13 mouse cellular contexts compared by ENCODE assay signal in the genomic region with DNA sequence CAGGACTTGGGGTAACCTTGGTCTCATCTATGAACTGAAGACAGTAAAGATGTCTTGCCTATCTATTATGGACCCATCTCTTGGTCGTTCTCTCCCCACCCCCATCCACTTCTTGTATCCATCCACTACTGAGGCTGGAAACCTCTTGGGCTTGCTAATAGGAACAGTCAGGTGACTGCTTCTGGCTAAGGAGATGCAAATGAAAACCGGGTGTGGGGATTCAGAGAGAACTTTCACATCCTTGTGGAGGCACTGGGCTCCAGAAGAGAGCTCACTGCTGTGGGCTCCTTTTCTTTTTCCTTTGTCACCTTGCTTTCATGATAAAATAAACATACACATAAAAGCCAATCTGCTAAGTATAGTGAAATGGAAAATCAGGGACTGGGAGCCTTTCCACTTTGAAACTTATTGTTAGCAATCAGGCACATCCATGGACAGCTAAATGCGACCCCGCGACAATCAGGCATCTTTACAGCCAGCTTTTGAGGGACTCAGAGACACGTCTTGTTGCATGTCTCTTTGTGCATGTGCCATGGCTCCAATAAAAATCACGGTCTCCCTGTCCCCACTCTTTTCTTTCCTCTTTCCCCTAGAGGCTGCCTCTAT.
"Had no signal": no experiment of that assay in that cellular context is flagged by ENCODE, and none has a peak within 500 bp of the region (broad histone marks: within the 10 kb centered on the region; RNA-seq: fewer than 3 reads in every experiment).

No protein-coding gene starts in this region.

- H3K4me2 ChIP-seq: limb, embryonic 12.5 days; liver, embryonic 13.5 days; neural tube, embryonic 12.5 days had no signal

- H3K36me3 ChIP-seq: limb, embryonic 12.5 days; liver, embryonic 13.5 days; midbrain, embryonic 10.5 days; neural tube, embryonic 12.5 days had no signal

- H3K27me3 ChIP-seq: limb, embryonic 12.5 days; liver, embryonic 13.5 days; neural tube, embryonic 12.5 days had no signal

- H3K9ac ChIP-seq: limb, embryonic 12.5 days; liver, embryonic 13.5 days; neural tube, embryonic 12.5 days had no signal

- H3K4me3 ChIP-seq: layer of hippocampus, adult 2 months; limb, embryonic 12.5 days; liver, embryonic 13.5 days; midbrain, embryonic 10.5 days; neural tube, embryonic 12.5 days had no signal

- DNase-seq: kidney, postnatal 10 days; kidney, postnatal 4 days; liver; liver, embryonic 13.5 days; lung, adult 18-20 months; lung, postnatal 4 days; midbrain, embryonic 14.5 days; thymus, postnatal 25 days had no signal

- H3K27ac ChIP-seq: layer of hippocampus, adult 2 months; limb, embryonic 12.5 days; liver, embryonic 13.5 days; midbrain, embryonic 10.5 days; neural tube, embryonic 12.5 days; stomach, postnatal 0 days had no signal

- H3K4me1 ChIP-seq: liver, embryonic 13.5 days; midbrain, embryonic 10.5 days; neural tube, embryonic 12.5 days had no signal

- H3K9me3 ChIP-seq: limb, embryonic 12.5 days; liver, embryonic 13.5 days; midbrain, embryonic 10.5 days; neural tube, embryonic 12.5 days had no signal
